Mouse (Mus musculus) intestine, postnatal 0 days (tissue): ENCODE measurements around the gene Znrf2. TPM values are rescaled to one million over a fixed set of nuclear protein-coding genes. Genes with fewer than 3 reads are reported as not detected.

ENCODE experiments used
- ATAC-seq: fragments of 200-750 bp; cut with Nextera tagmentation; 2 replicates; pipeline ENCODE4 v1.8.0; 2017; ENCODE audit warnings: mild to moderate bottlenecking, moderate TSS enrichment, moderate library complexity
- H3K27ac ChIP-seq: fragments of 300-500 bp; sonication (generic); 2 replicates; pipeline ENCODE4 v1.5.1; 2014; ENCODE audit warnings: mild to moderate bottlenecking, low read depth, low read length, moderate library complexity
- H3K27me3 ChIP-seq: fragments of 300-500 bp; sonication (generic); replicated peaks from 2 replicates; pipeline ENCODE4 v1.6.1; 2014; ENCODE audit warnings: low read length, mixed read lengths; ENCODE audit not compliant: control insufficient read depth, insufficient read depth
- H3K36me3 ChIP-seq: fragments of 300-500 bp; sonication (generic); 2 replicates; pipeline ENCODE4 v1.6.1; 2014; ENCODE audit warnings: mild to moderate bottlenecking, moderate library complexity; ENCODE audit not compliant: control insufficient read depth, insufficient read depth
- H3K4me1 ChIP-seq: fragments of 300-500 bp; sonication (generic); replicated peaks from 2 replicates; pipeline ENCODE4 v1.6.1; 2014; ENCODE audit warnings: antibody characterized with exemption, low read length, mixed read lengths; ENCODE audit not compliant: control insufficient read depth, insufficient read depth
- H3K4me2 ChIP-seq: fragments of 300-500 bp; sonication (generic); replicated peaks from 2 replicates; pipeline ENCODE4 v1.6.1; 2014; ENCODE audit warnings: low read depth, mild to moderate bottlenecking, moderate library complexity
- H3K4me3 ChIP-seq: fragments of 300-500 bp; sonication (generic); 2 replicates; pipeline ENCODE4 v1.5.1; 2014; ENCODE audit warnings: low read depth, low read length
- H3K9ac ChIP-seq: fragments of 300-500 bp; sonication (generic); 2 replicates; pipeline ENCODE4 v1.6.1; 2014; ENCODE audit warnings: mild to moderate bottlenecking, low read depth, low read length
- H3K9me3 ChIP-seq: fragments of 300-500 bp; sonication (generic); 2 replicates; pipeline ENCODE4 v1.6.1; 2016; ENCODE audit warnings: mixed run types; ENCODE audit not compliant: control insufficient read depth
- CTCF ChIP-seq: sonication (generic); IDR thresholded peaks from 2 replicates; pipeline ENCODE4 v1.5.1; 2016; ENCODE audit warnings: low read depth, mild to moderate bottlenecking, control low read depth, antibody characterized with exemption, moderate library complexity
- WGBS: fragments of 180-500 bp; shearing (Covaris S2); extraction: QIAGEN DNeasy Blood & Tissue Kit; methylation state at CpG from one replicate; pipeline ENCODE4 v1.1.7; 2014; 5-methylcytosine and 5-hydroxymethylcytosine counted together
- polyA plus RNA-seq: library from polyadenylated mRNA; unstranded; fragments of >200 nt; fragmentation: Nextera tagmentation; extraction: Ambion mirVana; gene quantifications from 2 replicates; pipeline ENCODE4 v1.2.1, GENCODE M21; 2015

Znrf2 gene
- polyA plus RNA-seq, 1 experiment from 2014 or later: 7.8 TPM

DNA sequence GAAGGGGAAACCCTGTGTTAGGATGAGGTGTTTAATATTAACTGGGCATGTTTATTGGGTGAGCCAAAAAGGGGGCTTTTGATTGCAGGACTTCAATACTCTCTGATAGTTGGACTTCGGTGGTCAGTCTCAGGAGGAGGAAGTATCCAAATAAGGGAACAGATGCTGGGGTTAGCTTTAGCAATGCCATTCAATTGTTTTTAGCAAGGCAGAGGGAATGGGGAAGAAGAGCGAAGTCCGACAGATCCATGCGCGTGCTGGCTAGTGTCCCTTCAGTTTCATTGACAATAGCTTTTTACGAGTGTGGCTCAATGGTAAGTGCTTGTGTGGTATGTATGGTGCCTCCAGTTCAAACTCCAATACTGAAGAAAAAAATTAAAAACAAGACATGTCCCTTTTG is 124.4 kb downstream of the Znrf2 start:
- Histone ChIP-seq H3K27ac (no peak overlapping the region), H3K27me3 (no peaks in the 10 kb centered on the region), H3K36me3 (peaks cover 13% of the 10 kb centered on the region; the same call in 1 of the 2 replicates), H3K4me1 (no peaks in the 10 kb centered on the region; the same call in 1 of the 2 replicates), H3K9ac (no peak overlapping the region), H3K4me2 (no peak overlapping the region), H3K4me3 (no peak overlapping the region), H3K9me3 (no peaks in the 10 kb centered on the region)
- 86% methylated on average over 6 of the region's 6 CpGs for WGBS
- ATAC-seq: no peak
- no peak for TF ChIP-seq CTCF

Other genes starting within 250 kb of the Znrf2 start
- 8.1 and 9.0 TPM in 2 replicates for gene Plekha8, start 221.8 kb upstream of the Znrf2 start, polyA plus RNA-seq
- gene Fkbp14, start 219.6 kb upstream of the Znrf2 start, polyA plus RNA-seq: 8.4 and 8.7 TPM in 2 replicates
- 2.5 and 3.2 TPM in 2 replicates for gene Mturn, start 135.3 kb upstream of the Znrf2 start, polyA plus RNA-seq
- gene Nod1, start 155.7 kb downstream of the Znrf2 start, polyA plus RNA-seq: 2.3 and 2.7 TPM in 2 replicates
- 19.7 and 25.5 TPM in 2 replicates for gene Ggct, start 176.0 kb downstream of the Znrf2 start, polyA plus RNA-seq
- 66.8 and 67.7 TPM in 2 replicates for gene Gars, start 221.1 kb downstream of the Znrf2 start, polyA plus RNA-seq